Mouse (Mus musculus) heart, embryonic 11.5 days (tissue): ENCODE data around the gene Dock1. TPM values are rescaled to one million over a fixed set of nuclear protein-coding genes. Genes with fewer than 3 reads are reported as not detected.

ENCODE experiments used
- ATAC-seq: fragments of 200-750 bp; cut with Nextera tagmentation; replicated peaks from 2 replicates; pipeline ENCODE4 v1.8.0; 2017; ENCODE audit warnings: moderate library complexity; ENCODE audit not compliant: insufficient number of reproducible peaks, low FRiP score, low TSS enrichment
- H3K27ac ChIP-seq: fragments of 300-500 bp; sonication (generic); 2 replicates; pipeline ENCODE4 v1.5.1; 2014; ENCODE audit warnings: mild to moderate bottlenecking, low read depth, low read length
- H3K27me3 ChIP-seq: fragments of 300-500 bp; sonication (generic); 2 replicates; pipeline ENCODE4 v1.6.1; 2014; ENCODE audit warnings: mild to moderate bottlenecking, low read length, mixed read lengths; ENCODE audit not compliant: control insufficient read depth, insufficient read depth
- H3K36me3 ChIP-seq: fragments of 300-500 bp; sonication (generic); 2 replicates; pipeline ENCODE4 v1.6.1; 2014; ENCODE audit warnings: mild to moderate bottlenecking, low read length, moderate library complexity, mixed read lengths; ENCODE audit not compliant: control insufficient read depth, insufficient read depth
- H3K4me1 ChIP-seq: fragments of 300-500 bp; sonication (generic); 2 replicates; pipeline ENCODE4 v1.6.1; 2014; ENCODE audit warnings: low read length; ENCODE audit not compliant: control insufficient read depth, insufficient read depth
- H3K4me2 ChIP-seq: fragments of 300-500 bp; sonication (generic); 2 replicates; pipeline ENCODE4 v1.6.1; 2014; ENCODE audit warnings: mild to moderate bottlenecking, moderate library complexity
- H3K4me3 ChIP-seq: fragments of 300-500 bp; sonication (generic); 2 replicates; pipeline ENCODE4 v1.5.1; 2014; ENCODE audit warnings: low read depth, low read length
- H3K9ac ChIP-seq: fragments of 300-500 bp; sonication (generic); 2 replicates; pipeline ENCODE4 v1.6.1; 2014; ENCODE audit warnings: mild to moderate bottlenecking, low read depth, low read length, moderate library complexity
- H3K9me3 ChIP-seq: fragments of 300-500 bp; sonication (generic); replicated peaks from 2 replicates; pipeline ENCODE4 v1.6.1; 2016; ENCODE audit warnings: low read length; ENCODE audit not compliant: control insufficient read depth
- WGBS: fragments of 180-500 bp; shearing (Covaris S2); extraction: QIAGEN DNeasy Blood & Tissue Kit; methylation state at CpG from one replicate; pipeline ENCODE4 v1.1.7; 2014; ENCODE audit not compliant: insufficient replicate concordance; 5-methylcytosine and 5-hydroxymethylcytosine counted together
- polyA plus RNA-seq: library from polyadenylated mRNA; unstranded; fragments of >200 nt; fragmentation: Nextera tagmentation; extraction: Ambion mirVana; gene quantifications from 2 replicates; pipeline ENCODE4 v1.2.1, GENCODE M21; 2014

The Dock1 gene
- polyA plus RNA-seq, 1 experiment from 2014 or later, result 26.0 TPM

DNA sequence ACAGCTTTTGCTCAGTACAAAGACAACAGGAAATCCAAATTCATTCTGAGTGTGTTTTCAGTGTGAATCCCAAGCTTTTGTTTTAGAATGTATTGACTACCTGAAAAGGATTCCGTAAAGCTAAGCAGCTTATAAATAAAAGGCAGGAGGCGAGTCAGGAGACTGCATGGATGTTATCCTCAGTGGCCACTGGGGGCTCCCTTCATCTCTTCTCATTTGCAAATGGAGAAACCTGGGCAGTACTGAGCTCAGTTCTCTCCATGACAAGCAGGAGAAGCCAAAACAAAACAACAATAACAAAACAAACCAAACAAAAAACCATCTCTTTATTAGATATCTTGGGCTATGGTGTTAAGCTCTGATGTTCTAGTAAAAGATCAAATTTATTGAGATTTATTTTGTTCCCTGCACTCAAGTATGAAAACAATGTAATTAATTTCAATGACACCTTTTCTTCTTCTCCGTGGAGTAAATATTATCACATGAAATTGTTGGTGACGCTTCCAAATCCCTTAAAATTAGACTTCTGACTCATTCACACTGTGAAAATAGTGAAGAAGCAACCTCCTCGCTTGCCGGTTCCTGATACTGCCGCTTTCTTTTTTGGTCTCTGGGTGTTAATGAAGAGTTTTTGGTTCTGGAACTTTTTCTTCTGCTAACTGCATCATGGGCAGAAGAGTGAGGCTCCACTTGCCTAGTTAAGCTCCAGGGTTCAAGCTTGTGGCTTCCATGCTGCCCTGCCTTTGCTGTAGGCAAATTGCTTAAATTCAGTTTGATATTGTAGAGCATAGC lies 275.7 kb downstream of the Dock1 start:
- ATAC-seq, result no peak
- no peaks in the 10 kb centered on the region for H3K27me3 ChIP-seq
- H3K9me3 ChIP-seq, result no peaks in the 10 kb centered on the region
- H3K9ac ChIP-seq, result no peak overlapping the region
- H3K4me3 ChIP-seq, result no peak overlapping the region
- 83% methylated on average over 7 of the region's 7 CpGs for WGBS
- no peaks in the 10 kb centered on the region for H3K36me3 ChIP-seq
- no peak overlapping the region for H3K27ac ChIP-seq
- no peak overlapping the region for H3K4me2 ChIP-seq
- 0 out of 2 replicates have a peak, but pooled peaks cover 2% of the 10 kb centered on the region for H3K4me1 ChIP-seq

GRCm38 (mm10) chr7:134959086-134959485 lies 288.6 kb downstream of the Dock1 start:
- Histone ChIP-seq H3K4me3 (no peak overlapping the region), H3K9me3 (no peaks in the 10 kb centered on the region), H3K4me1 (no peaks in the 10 kb centered on the region), H3K36me3 (no peaks in the 10 kb centered on the region), H3K27ac (no peak overlapping the region), H3K9ac (no peak overlapping the region), H3K27me3 (no peaks in the 10 kb centered on the region), H3K4me2 (no peak overlapping the region)
- WGBS, result 86% methylated on average over 6 of the region's 6 CpGs
- ATAC-seq, result no peak

DNA sequence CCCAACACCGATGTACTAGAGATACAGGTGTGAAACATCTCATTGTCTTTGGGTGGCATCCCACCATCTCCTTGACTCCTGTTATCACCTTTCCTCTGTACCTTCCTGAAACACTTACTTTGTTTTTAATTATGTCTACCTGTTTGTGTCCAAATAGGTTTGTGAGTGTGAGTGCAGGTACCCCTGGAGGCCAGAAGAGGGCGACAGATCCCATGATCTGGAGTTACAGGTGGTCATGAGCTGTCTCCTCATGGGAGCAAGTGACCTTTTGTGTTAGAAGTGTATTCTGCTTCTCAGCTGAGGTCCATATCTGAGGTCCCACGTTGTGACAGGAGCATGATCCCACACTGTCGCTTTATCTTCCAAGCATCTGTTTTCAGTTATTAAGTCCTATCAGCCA lies 290.4 kb downstream of the Dock1 start:
- H3K9me3 ChIP-seq, result no peaks in the 10 kb centered on the region
- H3K36me3 ChIP-seq, result no peaks in the 10 kb centered on the region
- 58% methylated on average over 4 of the region's 4 CpGs for WGBS
- H3K4me3 ChIP-seq, result no peak overlapping the region
- H3K4me2 ChIP-seq, result no peak overlapping the region
- H3K9ac ChIP-seq, result no peak overlapping the region
- H3K27ac ChIP-seq, result no peak overlapping the region
- no peak for ATAC-seq
- no peaks in the 10 kb centered on the region for H3K4me1 ChIP-seq
- no peaks in the 10 kb centered on the region for H3K27me3 ChIP-seq

GRCm38 (mm10) chr7:134961608-134962007 lies 291.2 kb downstream of the Dock1 start:
- Histone ChIP-seq H3K4me3 (no peak overlapping the region), H3K4me2 (no peak overlapping the region)
- WGBS, result 81% methylated on average over 2 of the region's 2 CpGs

GRCm38 (mm10) chr7:134990244-134990643 lies 319.8 kb downstream of the Dock1 start:
- no peak for ATAC-seq
- WGBS, result 82% methylated on average over 3 of the region's 3 CpGs
- Histone ChIP-seq H3K27ac (no peak overlapping the region), H3K4me3 (no peak overlapping the region), H3K9me3 (no peaks in the 10 kb centered on the region), H3K4me1 (no peaks in the 10 kb centered on the region), H3K36me3 (no peaks in the 10 kb centered on the region), H3K9ac (no peak overlapping the region), H3K4me2 (no peak overlapping the region), H3K27me3 (no peaks in the 10 kb centered on the region)

More at GRCm38 (mm10) chr7:134961608-134962007, 291.2 kb downstream of the Dock1 start:
- Histone ChIP-seq H3K9me3 (no peaks in the 10 kb centered on the region), H3K9ac (no peak overlapping the region), H3K36me3 (no peaks in the 10 kb centered on the region), H3K27ac (no peak overlapping the region), H3K4me1 (no peaks in the 10 kb centered on the region), H3K27me3 (no peaks in the 10 kb centered on the region)
- ATAC-seq, result no peak

DNA sequence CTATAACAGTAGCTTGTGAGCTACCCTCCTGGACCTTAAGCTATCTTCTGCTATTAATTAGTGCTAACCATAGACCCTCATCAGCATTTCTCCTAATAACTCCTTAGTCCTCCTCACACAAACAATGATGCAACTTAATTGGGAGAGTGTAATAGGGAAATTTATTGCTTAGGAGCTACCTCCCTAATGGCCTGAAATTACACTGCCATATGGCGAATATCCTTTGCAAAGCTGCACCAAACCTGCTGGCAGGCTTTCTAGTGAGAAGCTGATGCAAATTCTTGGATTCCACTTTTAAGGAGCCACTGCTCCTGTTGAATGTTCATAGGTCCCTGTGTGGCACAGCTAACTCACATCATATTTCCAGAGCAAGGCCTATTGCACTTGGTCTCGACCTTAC lies 320.5 kb downstream of the Dock1 start:
- ATAC-seq, result no peak

DNA sequence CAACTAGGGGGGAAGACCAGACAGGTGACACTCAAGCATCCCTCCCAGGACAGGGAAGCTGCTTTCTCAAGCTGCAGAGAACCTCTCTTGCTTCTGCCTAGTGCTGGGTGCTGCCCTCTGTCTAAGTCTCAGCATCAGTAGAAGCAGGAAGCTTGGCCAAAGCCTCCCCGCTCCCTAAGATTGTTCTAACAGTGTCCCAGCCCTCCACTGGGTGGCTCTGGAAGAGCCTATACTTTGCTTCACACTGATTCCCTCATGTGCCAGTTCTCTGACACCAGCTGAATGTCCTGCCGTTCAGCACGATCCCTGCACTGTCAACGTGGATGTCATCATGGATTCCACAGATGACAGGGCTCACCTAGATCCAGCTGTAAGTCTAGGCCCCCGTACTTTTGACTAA lies 324.5 kb downstream of the Dock1 start:
- H3K36me3 ChIP-seq, result no peaks in the 10 kb centered on the region
- no peaks in the 10 kb centered on the region for H3K27me3 ChIP-seq
- no peak overlapping the region for H3K4me2 ChIP-seq
- H3K4me3 ChIP-seq, result no peak overlapping the region
- no peaks in the 10 kb centered on the region for H3K9me3 ChIP-seq
- 0 out of 2 replicates have a peak, but pooled peaks cover 4% of the 10 kb centered on the region for H3K4me1 ChIP-seq
- 66% methylated on average over 5 of the region's 5 CpGs for WGBS
- H3K9ac ChIP-seq, result no peak overlapping the region
- no peak for ATAC-seq
- H3K27ac ChIP-seq, result no peak overlapping the region

More for the DNA sequence above, 320.5 kb downstream of the Dock1 start:
- Histone ChIP-seq H3K27me3 (no peaks in the 10 kb centered on the region), H3K4me2 (no peak overlapping the region), H3K27ac (no peak overlapping the region), H3K36me3 (no peaks in the 10 kb centered on the region), H3K9me3 (no peaks in the 10 kb centered on the region), H3K9ac (no peak overlapping the region), H3K4me3 (no peak overlapping the region), H3K4me1 (no peaks in the 10 kb centered on the region)
- 88% methylated on average over 2 of the region's 2 CpGs for WGBS

DNA sequence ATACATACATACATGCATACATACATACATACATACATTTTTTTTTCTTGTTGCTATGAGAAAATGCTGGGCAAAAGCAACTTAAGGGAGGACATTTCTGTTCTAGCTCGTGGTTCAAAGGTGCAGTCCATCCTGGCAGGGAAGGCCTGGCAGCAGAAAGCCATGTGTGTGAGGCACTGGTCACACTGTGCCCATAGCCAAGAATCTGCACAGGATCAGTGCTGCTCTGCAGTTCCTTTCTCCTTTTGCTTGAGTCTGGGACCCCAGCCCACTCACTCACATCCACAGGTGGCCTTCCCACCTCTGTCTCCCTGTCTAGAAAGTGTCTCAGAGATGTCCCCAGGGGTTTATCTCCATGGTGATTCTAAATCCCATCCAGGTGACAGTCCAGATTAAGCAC lies 331.8 kb downstream of the Dock1 start:
- WGBS, result 76% methylated on average over 1 of the region's 1 CpGs
- no peak overlapping the region for H3K4me3 ChIP-seq
- no peaks in the 10 kb centered on the region for H3K9me3 ChIP-seq
- H3K27ac ChIP-seq, result no peak overlapping the region
- no peaks in the 10 kb centered on the region for H3K27me3 ChIP-seq
- H3K36me3 ChIP-seq, result no peaks in the 10 kb centered on the region
- no peak overlapping the region for H3K4me2 ChIP-seq
- no peak for ATAC-seq
- 0 out of 2 replicates have a peak, but pooled peaks cover 4% of the 10 kb centered on the region for H3K4me1 ChIP-seq
- no peak overlapping the region for H3K9ac ChIP-seq

DNA sequence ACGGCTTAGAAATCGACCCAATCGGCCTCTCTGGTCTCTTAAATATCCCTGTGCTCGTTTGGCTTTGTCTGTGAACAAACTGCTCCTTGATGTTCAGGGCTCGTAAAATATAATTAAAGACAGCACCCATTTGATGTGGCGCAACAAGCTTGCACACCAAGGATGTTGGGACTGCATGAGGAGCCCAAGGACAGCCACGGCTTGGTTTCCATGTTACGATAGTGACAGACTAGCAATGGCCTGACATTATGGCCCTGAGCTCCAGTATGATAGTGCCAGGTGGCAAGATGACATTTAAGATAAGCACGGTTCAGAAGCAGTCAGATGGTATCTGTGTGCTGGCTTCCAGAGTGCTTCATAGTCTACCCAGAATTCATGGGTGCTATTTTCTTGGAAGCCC lies 332.4 kb downstream of the Dock1 start:
- Histone ChIP-seq H3K27ac (no peak overlapping the region), H3K4me1 (no peaks in the 10 kb centered on the region), H3K4me3 (no peak overlapping the region), H3K4me2 (no peak overlapping the region), H3K9ac (no peak overlapping the region), H3K9me3 (no peaks in the 10 kb centered on the region), H3K27me3 (no peaks in the 10 kb centered on the region), H3K36me3 (no peaks in the 10 kb centered on the region)
- WGBS, result 86% methylated on average over 9 of the region's 9 CpGs
- no peak for ATAC-seq
